Mouse (Mus musculus): ENCODE measurements at regions not wholly inside any gene's neighbourhood (a gene's known extent, or its start where the extent isn't known, plus 50 kb on each side); places are given as distances from the start of the nearest gene placed in this dataset.

GRCm38 (mm10) chr6:143532380-143532779 is 365.4 kb downstream of the Etnk1 start:
- TF ChIP-seq CTCF (IDR thresholded peaks at IDR 0.05; ENCODE audit: low read depth) (no peak), EP300 (IDR thresholded peaks at IDR 0.05; ENCODE audit: low read depth) (no peak)
